Mouse (Mus musculus) liver, adult 2 months (tissue): ENCODE data around the gene Tent5c.

Experiments used
- CTCF ChIP-seq: fragments of 200-500 bp; IDR thresholded peaks from 2 replicates; pipeline ENCODE4 v1.5.1; 2011; ENCODE audit warnings: low read depth, low read length, control low read depth
- POLR2A ChIP-seq: fragments of 200-500 bp; IDR thresholded peaks from 2 replicates; pipeline ENCODE4 v1.6.1; 2011; ENCODE audit warnings: low read length, control low read depth; ENCODE audit not compliant: insufficient read depth; ENCODE audit errors: extremely low read depth

GRCm38 (mm10) chr3:100535902-100536301, 46.8 kb upstream of the Tent5c start:
- TF ChIP-seq POLR2A (no peak), CTCF (no peak)
